Mouse (Mus musculus) right cerebral cortex, postnatal 36 days (tissue): Measurements from ENCODE around the gene Qser1.
A peak's percentile ranks its signal among the peaks of the same experiment; 100 is the strongest.

Experiments used
- DNase-seq, 2 experiments: peaks; one replicate each; pipeline ENCODE4 v3.0.0; 2022; ENCODE audit warnings: low spot score in 2 of 2, mixed read lengths in 1 of 2

Qser1 gene

DNA sequence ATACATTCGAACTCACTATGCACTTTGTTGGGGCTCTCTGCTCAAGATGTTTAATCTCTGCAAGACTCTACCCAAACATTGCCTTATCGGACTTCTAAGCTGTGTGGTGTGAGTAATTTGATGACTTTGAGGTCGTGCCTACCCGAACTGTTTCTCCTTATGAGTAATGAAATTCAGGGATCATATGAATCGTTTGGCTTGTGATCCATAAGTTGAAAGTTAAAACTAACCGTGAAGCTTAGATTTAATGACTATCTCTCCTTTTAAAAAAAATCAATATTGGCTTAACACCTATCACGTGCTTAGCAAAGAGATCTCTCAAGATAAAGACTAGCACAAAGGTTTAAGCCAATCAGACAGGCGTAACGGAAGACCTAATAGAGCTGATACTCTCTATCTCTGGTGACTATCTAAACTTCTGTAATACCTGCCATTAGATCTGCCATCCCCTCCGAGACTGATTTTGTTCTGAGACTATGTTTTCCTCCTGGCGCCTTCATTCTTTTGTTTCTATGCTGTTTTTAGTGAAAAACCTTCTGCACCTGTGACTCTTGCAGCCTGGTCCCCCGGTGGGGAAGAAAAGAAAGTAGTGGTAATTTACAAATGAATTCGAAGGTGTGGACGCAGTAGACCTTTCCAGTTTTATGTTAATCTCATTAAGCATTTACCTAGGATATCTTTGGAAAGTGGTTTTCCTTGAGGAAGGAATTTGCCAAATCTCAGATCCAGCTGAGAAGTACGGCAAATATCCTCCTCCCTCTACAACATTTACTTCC, 1.2 kb upstream of the Qser1 start:
- no peak for DNase-seq

DNA sequence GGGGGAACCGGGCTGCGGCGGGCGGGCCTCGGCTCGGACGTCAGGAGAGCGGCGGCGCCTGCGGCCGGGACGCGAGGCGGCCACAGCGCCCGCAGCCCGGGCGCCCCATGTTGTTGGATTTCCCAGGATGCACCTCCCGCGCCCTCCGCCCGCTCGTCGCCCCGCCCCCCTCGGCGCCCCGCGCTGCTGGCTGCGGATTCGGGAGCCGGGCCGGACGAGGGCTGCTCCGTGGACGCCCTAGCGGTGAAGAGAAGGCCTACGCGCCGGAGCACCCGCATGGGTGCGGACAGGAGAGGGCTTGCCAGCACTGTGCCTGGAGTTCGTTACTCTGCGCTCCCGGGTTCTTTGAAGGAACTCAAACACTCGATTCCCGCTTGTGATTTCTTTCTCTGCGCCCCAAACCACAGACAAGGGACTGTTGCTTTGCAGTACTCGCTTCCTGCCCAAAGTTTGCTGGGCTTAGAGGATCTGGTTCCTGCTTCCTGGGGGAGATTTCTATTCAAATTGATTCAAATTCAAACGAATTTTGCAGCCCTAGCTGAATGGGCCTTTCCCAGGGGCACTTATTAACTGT, 393 bp upstream of the Qser1 start:
- peak; percentile 75 to 79 for DNase-seq

DNA sequence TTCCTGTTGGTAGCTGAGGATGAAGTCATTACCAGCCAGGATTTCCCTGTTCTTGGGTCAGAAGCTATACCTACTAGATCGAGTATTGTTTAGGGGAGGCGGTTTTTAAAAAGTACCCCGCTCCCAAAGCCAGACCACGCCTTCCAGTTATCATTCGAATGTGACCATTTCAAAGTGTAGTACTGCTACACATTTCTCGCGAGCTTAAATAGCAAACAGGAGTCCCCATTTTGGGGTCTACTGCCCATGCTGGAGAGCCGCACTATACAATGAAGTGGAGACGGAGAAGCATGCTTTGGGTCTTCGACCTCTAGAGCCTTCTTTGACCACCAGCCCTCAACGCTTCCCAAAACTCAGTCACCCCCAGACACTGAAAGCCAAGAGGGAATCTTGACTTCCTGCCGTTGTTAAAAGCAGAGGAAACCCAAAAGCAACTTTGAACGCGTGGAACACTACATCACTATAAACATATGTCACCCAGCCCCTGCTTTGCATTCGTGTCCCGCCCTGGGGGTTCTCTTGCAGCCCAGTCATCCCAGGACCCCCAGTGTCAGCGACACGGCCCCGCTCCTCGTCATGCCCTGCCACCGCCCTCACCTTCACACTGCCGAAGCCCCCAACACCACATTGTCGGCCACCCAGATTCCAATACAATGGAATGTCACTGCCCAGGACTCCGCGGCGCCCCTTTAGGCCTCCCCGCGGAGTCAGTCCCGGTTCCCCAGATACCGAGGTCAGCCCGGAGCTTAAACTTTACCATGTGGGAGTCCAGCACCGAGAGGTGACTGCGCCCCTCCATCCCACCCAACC, 794 bp downstream of the Qser1 start:
- peak; percentile 4 to 20 for DNase-seq

DNA sequence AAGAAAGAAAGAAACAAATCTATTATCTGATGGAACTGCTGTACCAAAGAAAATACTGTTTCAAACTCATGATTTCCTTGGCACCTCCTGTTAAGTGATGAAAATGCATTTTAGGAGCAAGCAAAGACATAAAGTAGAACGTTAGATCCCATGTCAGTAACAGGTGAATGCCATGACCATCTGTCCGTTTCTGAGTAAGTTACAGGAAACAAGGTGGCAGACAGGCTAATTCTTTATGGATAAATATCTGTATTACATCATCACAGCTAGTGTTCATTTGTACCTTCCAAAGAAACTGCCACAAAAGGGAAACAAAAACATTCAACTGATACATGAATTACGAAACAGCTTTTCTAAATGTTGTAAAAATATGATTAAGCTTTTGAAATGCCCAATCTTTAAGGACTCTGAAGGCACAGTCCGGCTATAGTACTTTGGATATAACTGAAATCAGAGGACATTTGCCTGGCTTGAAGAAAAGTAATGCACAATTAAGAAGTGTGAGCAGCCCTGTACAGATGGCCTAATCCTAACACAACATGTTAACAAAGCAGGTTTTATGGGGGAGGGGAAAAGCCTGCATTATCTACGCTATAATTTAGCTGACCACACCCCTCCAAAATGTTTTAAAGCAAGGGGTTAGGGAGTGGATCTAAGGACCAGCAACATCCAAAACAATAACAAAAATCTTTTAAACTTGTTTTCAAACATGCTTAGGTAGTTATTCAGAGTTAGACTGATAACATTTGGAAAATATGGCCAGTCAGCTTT, 2.2 kb downstream of the Qser1 start:
- DNase-seq: no peak

DNA sequence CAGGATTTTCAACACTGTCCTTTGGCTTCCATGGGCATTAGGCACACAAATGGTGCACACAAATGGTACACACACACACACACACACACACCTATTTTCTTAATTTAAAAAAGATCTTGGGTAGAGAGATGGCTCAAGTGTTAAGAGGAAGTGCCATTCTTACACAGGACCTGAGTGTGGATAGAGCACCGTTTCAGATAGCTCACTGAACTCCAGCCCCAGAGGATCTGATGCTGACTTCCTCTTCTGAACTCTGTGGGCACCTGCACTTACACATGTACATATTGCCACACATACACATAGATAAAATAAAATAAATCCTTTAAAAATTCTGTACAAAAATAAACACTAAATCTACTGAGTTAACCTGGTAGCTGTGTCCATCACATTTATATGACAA, 11.1 kb downstream of the Qser1 start:
- DNase-seq: no peak

DNA sequence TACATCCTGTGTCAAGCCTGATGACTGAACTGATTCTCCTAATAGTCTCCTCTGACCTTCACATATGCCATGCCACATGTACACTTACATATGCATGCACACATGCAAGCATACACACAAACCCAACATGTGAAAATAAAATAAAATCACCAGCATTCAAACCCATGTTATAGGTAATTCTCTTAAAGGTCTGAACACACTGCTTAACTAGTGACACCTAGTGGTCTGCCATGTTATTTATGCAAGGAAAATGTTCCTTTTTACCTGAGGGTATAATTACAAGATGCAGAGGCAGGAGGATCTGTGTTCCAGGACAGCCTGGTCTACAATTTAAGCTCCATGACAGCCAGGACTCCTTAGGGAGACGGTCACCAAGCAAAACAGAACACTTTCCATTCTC, 41.8 kb downstream of the Qser1 start:
- no peak for DNase-seq

DNA sequence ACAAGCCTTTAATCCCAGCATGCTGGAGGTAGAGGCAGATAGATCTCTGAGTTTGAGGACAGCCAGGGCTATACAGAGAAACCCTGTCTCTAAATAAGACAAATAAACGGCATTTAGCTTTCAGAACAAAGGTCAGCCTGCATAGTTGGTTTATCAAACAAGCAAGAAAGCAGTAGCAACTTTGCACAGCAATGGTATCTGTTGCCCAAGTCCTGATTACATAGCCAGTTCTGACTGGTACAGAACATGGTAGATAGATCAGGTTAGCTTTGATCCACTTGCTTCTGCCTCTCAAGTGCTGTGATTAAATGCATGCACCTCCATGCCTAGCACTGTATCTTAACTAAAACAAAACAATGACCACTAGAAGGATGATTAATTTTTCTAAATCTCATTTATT, 47.9 kb downstream of the Qser1 start:
- no peak for DNase-seq

DNA sequence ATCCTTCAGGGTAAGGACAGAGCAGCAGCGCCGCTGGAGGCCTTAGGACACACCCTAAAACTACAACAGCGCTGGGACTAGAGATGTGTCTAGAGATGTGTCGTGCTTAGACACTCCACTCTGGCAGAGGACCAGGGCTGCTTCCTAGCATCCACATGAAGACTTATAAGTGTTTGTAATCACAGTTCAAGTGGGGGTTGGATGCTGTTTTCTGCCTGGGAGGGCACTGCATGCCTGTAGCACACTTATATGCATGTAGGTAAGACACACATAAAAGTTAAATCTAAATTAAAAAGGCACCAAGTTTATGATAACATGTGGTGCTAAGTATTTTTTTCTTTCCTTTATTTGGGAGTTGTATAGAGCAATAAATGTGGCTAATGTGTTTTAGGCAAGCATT, 52.5 kb downstream of the Qser1 start:
- DNase-seq: no peak

DNA sequence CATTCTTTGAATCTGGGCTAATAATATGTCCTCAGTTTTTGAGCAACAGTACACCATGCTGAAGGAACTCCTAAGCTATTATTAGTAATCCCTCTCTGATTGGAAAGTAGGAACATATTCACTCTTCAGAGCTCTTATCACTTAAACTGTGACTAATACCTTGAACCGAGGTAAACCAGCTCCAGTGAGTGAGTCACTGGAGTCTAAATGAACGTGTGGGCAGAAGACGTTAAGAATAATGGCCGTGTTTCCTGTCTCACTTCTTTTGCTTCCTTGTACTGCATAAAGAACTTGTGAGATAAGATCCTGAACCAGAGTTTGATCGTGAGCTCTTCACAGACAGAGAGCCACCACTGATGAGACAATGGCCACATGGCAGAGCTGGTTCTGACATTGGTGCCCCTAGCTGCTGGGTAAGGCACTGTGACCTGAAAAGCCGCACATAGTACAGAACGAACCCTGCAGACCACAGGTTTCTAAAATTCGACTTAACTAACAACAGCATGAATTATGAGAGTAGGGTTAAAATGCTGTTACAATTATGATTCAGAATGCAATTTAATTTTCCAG, 53.3 kb downstream of the Qser1 start:
- DNase-seq: no peak

DNA sequence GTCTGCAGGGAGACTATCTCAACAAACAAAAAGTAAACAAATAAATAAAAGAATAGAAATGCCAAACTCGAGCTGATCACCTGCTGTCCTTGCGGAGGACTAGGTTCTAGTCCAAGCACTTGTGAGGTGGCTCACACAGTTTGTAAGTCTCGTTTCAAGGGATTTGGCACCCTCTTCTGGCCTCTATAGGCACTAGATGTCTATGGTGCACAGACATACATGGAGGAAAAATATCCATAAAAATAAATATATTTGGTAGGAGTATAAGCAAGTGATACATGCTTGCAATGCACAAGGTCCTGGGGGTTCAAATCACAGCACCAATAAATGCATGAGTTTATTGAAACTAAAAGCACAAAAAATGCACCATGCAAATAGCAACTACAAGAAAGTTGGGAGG, 65.9 kb downstream of the Qser1 start:
- no peak for DNase-seq

DNA sequence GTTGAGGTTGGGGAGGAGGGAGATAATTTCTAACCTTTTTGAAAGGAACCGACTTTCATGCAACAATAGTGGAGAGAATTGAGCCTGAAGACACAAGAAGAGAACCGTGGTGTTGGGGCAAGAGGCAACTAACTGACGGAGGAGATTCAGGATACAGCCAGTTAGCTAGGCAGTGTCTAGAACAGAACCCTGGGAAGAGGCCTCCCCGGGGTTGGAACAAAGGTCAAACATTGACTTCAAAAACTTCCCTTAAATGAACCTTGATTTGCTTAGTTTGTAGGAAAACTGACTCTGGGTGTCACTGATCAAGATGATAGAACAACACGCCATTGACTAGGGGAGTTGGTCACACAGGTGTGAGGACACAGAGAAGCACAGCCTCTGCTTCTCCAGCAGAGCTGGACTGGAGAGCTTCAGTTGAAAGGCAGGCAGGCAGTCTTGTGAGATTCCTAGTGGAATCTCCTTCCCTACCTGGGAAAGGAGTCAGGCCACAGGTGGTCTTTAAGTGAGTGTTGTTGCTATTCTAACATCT, 67.8 kb downstream of the Qser1 start:
- DNase-seq: no peak

DNA sequence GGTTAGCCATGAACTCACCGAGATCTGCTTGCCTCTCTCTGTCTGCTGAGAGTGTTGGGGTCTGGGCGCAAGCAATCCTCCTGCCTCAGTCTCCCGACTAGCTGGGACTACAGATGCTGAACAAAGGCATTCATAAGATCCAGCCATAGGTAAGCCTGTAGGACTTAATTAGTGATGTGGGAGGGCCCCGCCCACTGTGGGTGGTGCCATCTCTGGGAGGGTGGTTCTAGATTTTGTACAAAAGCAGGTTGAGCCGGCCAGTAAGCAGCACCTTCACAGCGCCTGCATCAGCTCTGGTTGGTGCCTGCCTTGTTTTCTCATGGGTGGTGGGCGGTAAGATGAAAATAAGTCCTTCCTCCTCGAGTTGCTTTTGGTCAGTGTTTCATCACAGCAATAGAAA, 70.3 kb downstream of the Qser1 start:
- no peak for DNase-seq

DNA sequence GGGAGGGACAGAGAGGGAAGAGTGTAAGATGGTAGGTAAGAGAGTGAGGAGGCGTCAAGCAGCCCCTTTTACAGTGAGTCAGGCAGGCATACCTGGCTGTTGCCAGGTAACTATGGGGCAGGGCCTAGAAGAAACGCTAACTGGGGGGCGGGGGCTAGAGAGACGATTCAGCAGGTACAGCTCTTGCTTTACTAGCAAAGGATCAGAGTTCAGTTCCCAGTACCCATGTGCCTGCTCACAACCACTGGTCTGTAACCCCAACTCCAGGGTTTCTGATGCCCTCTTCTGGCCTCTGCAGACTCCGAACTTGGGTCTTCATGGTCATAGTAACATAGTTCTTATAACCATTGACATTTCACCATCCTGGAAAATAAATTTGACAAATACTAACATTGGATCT, 72.6 kb downstream of the Qser1 start:
- DNase-seq: no peak

DNA sequence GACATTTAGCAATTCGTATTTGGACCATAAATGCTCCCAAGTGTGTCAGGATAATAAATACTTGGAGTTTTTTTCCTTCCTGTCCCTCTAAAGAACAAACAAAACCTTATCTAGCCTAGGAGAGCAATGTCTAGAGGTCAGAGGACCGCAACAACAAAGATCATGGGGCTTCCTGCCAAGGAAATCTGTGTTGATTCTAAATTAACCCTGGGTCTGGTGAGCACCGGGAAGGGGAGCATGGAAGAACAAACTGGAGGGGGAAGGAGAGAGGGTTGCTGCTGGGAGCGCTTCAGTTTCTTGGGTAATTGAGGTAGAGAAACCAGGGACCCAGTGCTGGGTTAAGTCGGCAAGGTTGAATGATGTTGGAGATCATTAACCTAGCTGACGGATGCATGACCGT, 73.4 kb downstream of the Qser1 start:
- no peak for DNase-seq

DNA sequence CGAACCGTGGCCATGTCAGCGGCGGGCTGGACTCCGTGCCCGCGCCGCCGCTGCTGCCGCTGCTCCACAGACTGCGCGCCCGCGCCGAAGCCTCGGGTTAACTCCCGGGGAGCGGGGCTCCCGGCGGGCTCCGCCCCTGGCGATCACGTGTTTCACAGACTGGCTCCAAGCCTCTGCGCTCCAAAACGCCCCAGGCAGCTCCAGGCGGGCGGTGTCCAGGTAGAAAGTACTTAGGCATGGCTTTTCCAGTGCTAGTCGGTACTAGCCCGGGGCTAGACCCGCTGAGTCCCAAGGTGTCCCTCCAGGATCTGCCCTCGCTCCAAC, 73.9 kb downstream of the Qser1 start, which contains the start of gene Depdc7:
Gene Depdc7, minus strand, starts transcription at position 138 of the 324 bp plus-strand sequence.
- DNase-seq: peak; percentile 68 to 73

DNA sequence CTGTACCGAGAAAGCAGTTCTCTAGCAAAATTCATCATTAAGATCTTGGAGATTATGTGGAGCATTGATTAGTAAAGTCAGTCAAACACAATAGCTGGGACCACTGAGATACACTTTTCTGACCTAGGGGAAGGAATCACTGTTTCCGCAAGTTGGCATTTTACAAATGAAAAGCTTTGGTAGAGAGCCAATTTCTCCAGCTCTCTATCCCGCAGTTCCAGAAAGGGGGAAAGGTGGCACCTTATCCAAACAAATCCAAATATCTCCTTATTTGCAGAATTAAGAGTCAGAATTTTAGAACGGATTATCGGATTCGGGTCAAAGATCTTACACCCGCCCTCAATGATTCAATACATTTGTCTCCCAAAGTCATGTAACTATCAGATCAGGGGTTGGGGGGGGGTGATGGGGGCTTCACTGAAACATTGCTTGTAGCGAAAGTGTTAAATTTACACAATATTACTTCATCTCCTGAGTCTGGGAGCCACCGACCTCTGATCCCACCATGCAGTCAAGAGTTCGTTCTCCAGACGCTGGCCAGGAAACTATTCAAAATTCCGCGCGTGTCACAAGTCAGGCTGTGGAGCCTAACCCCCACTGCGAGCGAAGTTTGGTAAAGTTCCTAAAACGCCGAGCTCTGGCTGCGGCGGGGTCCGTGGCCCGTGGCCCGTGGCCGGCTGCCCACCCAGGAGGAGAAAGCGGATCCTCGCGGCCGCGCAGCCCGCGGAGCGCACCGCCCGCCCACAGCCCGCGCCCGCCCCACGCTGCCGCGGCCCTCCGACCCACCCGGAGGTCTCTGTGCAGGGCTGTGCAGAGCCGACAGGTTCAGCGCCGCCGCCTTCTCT, 74.4 kb downstream of the Qser1 start:
- no peak for DNase-seq

DNA sequence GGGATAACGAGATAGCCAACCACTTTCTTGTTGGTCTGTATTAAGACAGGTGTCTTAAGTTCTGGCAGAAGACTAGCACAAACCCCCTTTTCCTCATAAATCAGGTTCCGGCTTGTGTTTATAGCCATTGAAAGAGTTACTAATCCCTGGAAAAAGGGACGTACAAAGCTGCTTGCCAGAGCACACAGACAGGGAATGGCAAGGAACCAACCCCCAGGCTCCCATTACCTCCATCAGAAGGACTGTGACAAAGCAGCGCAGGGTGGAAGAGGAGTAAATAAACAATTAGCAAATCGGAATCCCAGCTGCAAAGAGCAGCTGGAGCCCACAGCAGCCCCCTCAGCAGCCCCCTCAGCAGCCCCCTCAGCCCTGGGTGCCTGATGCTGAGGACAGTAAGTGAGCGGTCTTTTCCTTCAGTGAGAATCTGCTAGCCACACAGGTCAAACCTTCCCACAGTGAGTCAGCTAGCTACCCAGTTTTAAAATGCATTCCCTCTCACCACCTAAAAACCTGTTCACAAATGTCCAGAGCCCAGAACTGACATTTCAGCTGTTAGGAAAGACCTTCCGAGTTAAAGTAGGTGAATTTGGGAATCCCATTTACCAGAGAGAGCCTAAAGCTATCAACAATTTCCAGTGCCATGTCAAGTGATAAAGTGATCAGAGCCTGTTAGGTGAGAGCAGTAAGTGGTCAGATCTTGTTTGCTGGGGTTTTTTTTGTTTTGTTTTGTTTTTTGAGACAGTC, 75.4 kb downstream of the Qser1 start:
- no peak for DNase-seq

DNA sequence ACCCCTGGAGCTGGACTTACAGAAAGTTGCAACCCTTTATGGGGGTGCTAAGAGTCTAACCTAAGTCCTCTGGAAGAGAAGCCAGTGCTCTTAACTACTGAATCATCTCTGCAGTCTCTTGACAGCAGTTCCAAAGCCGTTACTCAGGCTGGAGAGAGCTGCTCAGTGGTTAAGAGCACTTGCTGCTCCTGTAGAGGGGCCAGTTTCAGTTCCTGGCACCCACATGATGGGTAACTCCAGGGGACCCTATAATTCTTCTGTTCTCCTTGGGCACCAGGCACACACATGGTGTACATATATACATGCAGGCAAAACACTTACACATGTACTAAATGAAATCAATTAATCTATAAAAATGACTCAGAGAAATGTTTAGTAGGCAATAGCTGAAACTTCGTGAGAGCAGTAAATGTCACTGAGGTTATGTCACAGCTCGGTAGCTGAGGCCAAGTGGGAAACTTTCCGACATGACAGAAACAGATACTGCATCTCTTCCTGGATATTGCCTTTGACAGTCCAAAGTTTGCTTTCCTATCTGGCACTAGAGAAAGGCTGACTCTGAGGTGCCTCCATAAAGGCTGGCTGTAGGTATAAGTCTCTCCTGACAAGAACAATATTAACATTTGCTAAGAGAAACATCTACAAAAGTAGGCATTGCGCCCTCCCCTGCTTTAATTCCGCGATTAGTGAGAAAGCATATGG, 76.2 kb downstream of the Qser1 start:
- DNase-seq: no peak

DNA sequence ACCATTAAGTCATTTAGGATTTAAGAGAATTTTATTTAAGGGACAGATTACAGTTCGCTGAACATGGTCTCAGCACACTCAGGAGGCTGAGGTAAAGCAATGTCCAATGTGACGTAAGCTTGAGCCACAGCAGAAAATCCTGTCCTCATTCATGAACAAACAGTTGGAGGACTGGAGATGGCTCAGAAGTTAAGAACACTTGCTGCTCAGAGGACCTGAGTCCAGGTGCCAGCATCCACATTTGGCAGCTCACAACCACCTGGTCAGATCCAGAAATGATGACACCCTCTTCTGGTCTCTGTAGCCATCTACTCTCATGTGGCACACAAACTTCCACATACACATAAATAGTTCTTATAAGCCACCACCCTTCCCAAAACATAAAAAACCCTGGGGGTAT, 76.9 kb downstream of the Qser1 start:
- DNase-seq: no peak
